Mouse (Mus musculus) lung, adult 2 months (tissue): ENCODE data around the gene Msmb.

ENCODE experiments used
- CTCF ChIP-seq: fragments of 200-500 bp; IDR thresholded peaks from 2 replicates; pipeline ENCODE4 v1.5.1; 2011; ENCODE audit warnings: mild to moderate bottlenecking, low read length, control low read depth; ENCODE audit not compliant: insufficient read depth
- POLR2A ChIP-seq: fragments of 200-500 bp; IDR thresholded peaks from 2 replicates; pipeline ENCODE4 v1.6.1; 2011; ENCODE audit warnings: low read depth, mild to moderate bottlenecking, control low read depth, low read length, borderline replicate concordance; ENCODE audit errors: extremely low read depth

GRCm38 (mm10) chr14:32166062-32166441 lies 24.2 kb downstream of the Msmb start:
- no peak for TF ChIP-seq POLR2A
- TF ChIP-seq CTCF: no peak
